Mouse (Mus musculus): Measurements from ENCODE around the gene Krt80. TPM values are rescaled to one million over a fixed set of nuclear protein-coding genes. Genes with fewer than 3 reads are reported as not detected.
A peak's percentile ranks its signal among the peaks of the same experiment; 100 is the strongest.

Gene Krt80
- polyA plus RNA-seq, 1 experiment from 2014 or later = 0.80 TPM

GRCm38 (mm10) chr15:101303830-101304229 lies 66.1 kb downstream of the Krt80 start:
- Histone ChIP-seq H3K9me3 (no peaks in the 10 kb centered on the region), H3K36me3 (no peaks in the 10 kb centered on the region), H3K4me1 (peaks cover 15% of the 10 kb centered on the region), H3K4me3 (no peak overlapping the region), H3K27ac (no peak overlapping the region), H3K27me3 (ENCODE audit: insufficient read depth, poor library complexity, severe bottlenecking) (no peaks in the 10 kb centered on the region)
- 74% methylated on average over 4 of the region's 4 CpGs for WGBS
- DNase-seq (ENCODE audit: low spot score) = no peak

GRCm38 (mm10) chr15:101302201-101302600 lies 67.8 kb downstream of the Krt80 start:
- H3K36me3 ChIP-seq = no peaks in the 10 kb centered on the region
- no peaks in the 10 kb centered on the region for H3K27me3 ChIP-seq (ENCODE audit: insufficient read depth, poor library complexity, severe bottlenecking)
- 69% methylated on average over 3 of the region's 3 CpGs for WGBS

GRCm38 (mm10) chr15:101300128-101300527 lies 69.8 kb downstream of the Krt80 start:
- Histone ChIP-seq H3K9me3 (no peaks in the 10 kb centered on the region), H3K4me3 (no peak overlapping the region), H3K27me3 (ENCODE audit: insufficient read depth, poor library complexity, severe bottlenecking) (no peaks in the 10 kb centered on the region), H3K36me3 (no peaks in the 10 kb centered on the region), H3K4me1 (peaks cover 25% of the 10 kb centered on the region), H3K27ac (peak overlapping the region; percentile 80)
- 33% methylated on average over 6 of the region's 6 CpGs for WGBS
- DNase-seq (ENCODE audit: low spot score) = no peak

More at GRCm38 (mm10) chr15:101302201-101302600, 67.8 kb downstream of the Krt80 start:
- Histone ChIP-seq H3K27ac (no peak overlapping the region), H3K4me1 (peaks cover 25% of the 10 kb centered on the region), H3K9me3 (no peaks in the 10 kb centered on the region), H3K4me3 (no peak overlapping the region)
- DNase-seq (ENCODE audit: low spot score) = no peak

GRCm38 (mm10) chr15:101299480-101299960 lies 70.4 kb downstream of the Krt80 start:
- Histone ChIP-seq H3K27ac (peak overlapping the region; percentile 80), H3K4me3 (no peak overlapping the region), H3K27me3 (ENCODE audit: insufficient read depth, poor library complexity, severe bottlenecking) (no peaks in the 10 kb centered on the region), H3K9me3 (no peaks in the 10 kb centered on the region), H3K36me3 (no peaks in the 10 kb centered on the region), H3K4me1 (peaks cover 28% of the 10 kb centered on the region)
- 55% methylated on average over 14 of the region's 14 CpGs for WGBS
- DNase-seq (ENCODE audit: low spot score) = no peak

GRCm38 (mm10) chr15:101298550-101298949 lies 71.4 kb downstream of the Krt80 start:
- Histone ChIP-seq H3K4me1 (peaks cover 38% of the 10 kb centered on the region), H3K36me3 (no peaks in the 10 kb centered on the region), H3K27me3 (ENCODE audit: insufficient read depth, poor library complexity, severe bottlenecking) (no peaks in the 10 kb centered on the region), H3K4me3 (peak overlapping the region; percentile 36), H3K9me3 (no peaks in the 10 kb centered on the region), H3K27ac (peak overlapping the region; percentile 80)
- 14% methylated on average over 7 of the region's 7 CpGs for WGBS
- DNase-seq (ENCODE audit: low spot score) = no peak

- WGBS = 37% methylated on average over 7 of the region's 7 CpGs
- Histone ChIP-seq H3K4me3 (peak overlapping the region; percentile 36), H3K9me3 (no peaks in the 10 kb centered on the region), H3K27ac (peak overlapping the region; percentile 80; the same call in 1 of the 2 replicates), H3K36me3 (no peaks in the 10 kb centered on the region), H3K27me3 (ENCODE audit: insufficient read depth, poor library complexity, severe bottlenecking) (no peaks in the 10 kb centered on the region), H3K4me1 (peaks cover 44% of the 10 kb centered on the region)
- DNase-seq (ENCODE audit: low spot score) = no peak
These were observed 72.0 kb downstream of the Krt80 start for GRCm38 (mm10) chr15:101297988-101298387.

MicroRNAs encoded within 50 kb of the gene (microRNA counts, 519-probe panel; counts per million panel counts)
- not detected for microRNA mmu-miR-1941-3p
- microRNA mmu-miR-1941-5p = not detected

Small RNA genes within 50 kb of the gene (microRNA-seq; reads per million reads assigned to microRNA genes)
- 1.3 reads per million for gene Mir1941

Other genes with a start within 250 kb of the Krt80 start
- gene Acvrl1, start 241.6 kb downstream of the Krt80 start, polyA plus RNA-seq (2016; fragmentation: Nextera tagmentation; extraction: Ambion mirVana) = 2.7 and 5.2 TPM in 2 replicates
- 5.4 and 5.6 TPM in 2 replicates for gene Acvr1b, start 196.1 kb downstream of the Krt80 start, polyA plus RNA-seq (2016; fragmentation: Nextera tagmentation; extraction: Ambion mirVana)
- 3.4 and 5.0 TPM in 2 replicates for gene Grasp, start 146.0 kb downstream of the Krt80 start, polyA plus RNA-seq (2016; fragmentation: Nextera tagmentation; extraction: Ambion mirVana)
- gene Nr4a1, start 115.9 kb downstream of the Krt80 start, polyA plus RNA-seq (2016; fragmentation: Nextera tagmentation; extraction: Ambion mirVana) = 8.0 and 13.0 TPM in 2 replicates
- gene Atg101, start 85.9 kb downstream of the Krt80 start, polyA plus RNA-seq (2016; fragmentation: Nextera tagmentation; extraction: Ambion mirVana) = 59.5 and 77.0 TPM in 2 replicates
- 0.49 and 1.8 TPM in 2 replicates for gene 6030408B16Rik, start 77.0 kb downstream of the Krt80 start, polyA plus RNA-seq (2016; fragmentation: Nextera tagmentation; extraction: Ambion mirVana)
- gene Krt7, start 40.9 kb upstream of the Krt80 start, polyA plus RNA-seq (2016; fragmentation: Nextera tagmentation; extraction: Ambion mirVana) = 26.7 and 31.9 TPM in 2 replicates
- not detected in 2 replicates for gene Krt87, start 68.6 kb upstream of the Krt80 start, polyA plus RNA-seq (2016; fragmentation: Nextera tagmentation; extraction: Ambion mirVana)
- not detected in 2 replicates for gene Krt88, start 77.6 kb upstream of the Krt80 start, polyA plus RNA-seq (2016; fragmentation: Nextera tagmentation; extraction: Ambion mirVana)
- gene Krt81, start 93.6 kb upstream of the Krt80 start, polyA plus RNA-seq (2016; fragmentation: Nextera tagmentation; extraction: Ambion mirVana) = not detected in 2 replicates
- gene Krt86, start 103.3 kb upstream of the Krt80 start, polyA plus RNA-seq (2016; fragmentation: Nextera tagmentation; extraction: Ambion mirVana) = not detected in 2 replicates
- not detected in 2 replicates for gene Krt83, start 121.3 kb upstream of the Krt80 start, polyA plus RNA-seq (2016; fragmentation: Nextera tagmentation; extraction: Ambion mirVana)
- not detected in 2 replicates for gene Gm49425, start 147.1 kb upstream of the Krt80 start, polyA plus RNA-seq (2016; fragmentation: Nextera tagmentation; extraction: Ambion mirVana)
- gene Krt84, start 162.7 kb upstream of the Krt80 start, polyA plus RNA-seq (2016; fragmentation: Nextera tagmentation; extraction: Ambion mirVana) = not detected in 2 replicates
- not detected in 2 replicates for gene Krt82, start 180.5 kb upstream of the Krt80 start, polyA plus RNA-seq (2016; fragmentation: Nextera tagmentation; extraction: Ambion mirVana)
- 0.26 and 0.29 TPM in 2 replicates for gene Krt90, start 192.8 kb upstream of the Krt80 start, polyA plus RNA-seq (2016; fragmentation: Nextera tagmentation; extraction: Ambion mirVana)
- gene Krt75, start 203.7 kb upstream of the Krt80 start, polyA plus RNA-seq (2016; fragmentation: Nextera tagmentation; extraction: Ambion mirVana) = 0.10 TPM in 1 of 2 replicates, not detected in the other

Data from heart, embryonic 10.5 days (tissue).